Mouse (Mus musculus) mouse embryonic stem cell (cell line): Measurements from ENCODE around the gene Zfp804b.

Source experiments
- in situ Hi-C, 2 experiments: fragments of 300-500 bp; cut with MboI; formaldehyde crosslinking; loops; 1 replicate in 1 of 2; 3 replicates in 1 of 2; pipeline ENCODE4 v1.14.3; 2019 to 2020; ENCODE audit warnings: low sequenced_read_pairs in 2 of 2, low pct_unique_long_range_greater_than_20kb in 1 of 2, mixed read lengths in 1 of 2; ENCODE audit not compliant: unreplicated experiment in 1 of 2

Gene Zfp804b

GRCm38 (mm10) chr5:6795396-6795795 is 549.2 kb downstream of the Zfp804b start:
- in situ Hi-C loops: no loop called here

- in situ Hi-C loops: no loop called here
These were observed 575.1 kb downstream of the Zfp804b start for GRCm38 (mm10) chr5:6769357-6769892.
